Mouse (Mus musculus) MEL (cell line): Measurements from ENCODE around the gene Dnm1. TPM values are rescaled to one million over a fixed set of nuclear protein-coding genes. Genes with fewer than 3 reads are reported as not detected.

Source experiments
- DNase-seq: peaks from one replicate; pipeline ENCODE4 v3.0.0; 2011; ENCODE audit warnings: low read depth, low spot score
- H3K27ac ChIP-seq: 2 replicates; pipeline ENCODE4 v1.5.1; 2012; ENCODE audit warnings: low read depth, mild to moderate bottlenecking, control low read depth, low read length, moderate library complexity; ENCODE audit not compliant: control insufficient read depth
- H3K27me3 ChIP-seq, 2 experiments: fragments of 150-350 bp in 1 of 2; sonication (generic) in 1 of 2; 2 replicates each; pipeline ENCODE4 v1.6.1; 2012; ENCODE audit warnings: low read length in 2 of 2, mild to moderate bottlenecking in 2 of 2, improper control_type of control experiment in 1 of 2, moderate library complexity in 1 of 2; ENCODE audit not compliant: insufficient read depth in 2 of 2, control insufficient read depth in 1 of 2
- H3K36me3 ChIP-seq, 2 experiments: 2 replicates each; pipeline ENCODE4 v1.6.1; 2012 to 2014; ENCODE audit warnings: low read length in 2 of 2, improper control_type of control experiment in 1 of 2, inconsistent platforms in 1 of 2, mild to moderate bottlenecking in 1 of 2; ENCODE audit not compliant: insufficient read depth in 2 of 2, control insufficient read depth in 1 of 2
- H3K4me1 ChIP-seq, 2 experiments: fragments of 150-350 bp in 1 of 2; sonication (generic) in 1 of 2; 2 replicates each; pipeline ENCODE4 v1.6.1; 2012; ENCODE audit warnings: low read length in 2 of 2, improper control_type of control experiment in 1 of 2, mild to moderate bottlenecking in 1 of 2; ENCODE audit not compliant: insufficient read depth in 2 of 2, control insufficient read depth in 1 of 2
- H3K4me3 ChIP-seq, 2 experiments: fragments of 150-350 bp in 1 of 2; sonication (generic) in 1 of 2; 2 replicates each; pipeline ENCODE4 v1.5.1; 2012; ENCODE audit warnings: low read depth in 2 of 2, low read length in 2 of 2, mild to moderate bottlenecking in 2 of 2, moderate library complexity in 2 of 2, control low read depth in 1 of 2, improper control_type of control experiment in 1 of 2; ENCODE audit not compliant: control insufficient read depth in 1 of 2, insufficient read depth in 1 of 2
- H3K79me2 ChIP-seq: 2 replicates; pipeline ENCODE4 v1.6.1; 2012; ENCODE audit warnings: mild to moderate bottlenecking, low read length, moderate library complexity; ENCODE audit not compliant: control insufficient read depth, poor library complexity, insufficient read depth
- H3K9ac ChIP-seq: 2 replicates; pipeline ENCODE4 v1.6.1; 2012; ENCODE audit warnings: low read depth, mild to moderate bottlenecking, control low read depth, low read length, moderate library complexity; ENCODE audit not compliant: control insufficient read depth, poor library complexity, severe bottlenecking
- H3K9me3 ChIP-seq: fragments of 150-350 bp; sonication (generic); replicated peaks from 2 replicates; pipeline ENCODE4 v1.6.1; 2012; ENCODE audit warnings: mild to moderate bottlenecking, low read length, improper control_type of control experiment, moderate library complexity; ENCODE audit not compliant: insufficient read depth
- CHD1 ChIP-seq: IDR thresholded peaks from 2 replicates; pipeline ENCODE4 v1.6.1; 2012; ENCODE audit warnings: low read depth, mild to moderate bottlenecking, inconsistent platforms, low read length, improper control_type of control experiment
- CHD2 ChIP-seq: IDR thresholded peaks from 2 replicates; pipeline ENCODE4 v1.6.1; 2011; ENCODE audit warnings: low read length, improper control_type of control experiment
- CTCF ChIP-seq, 3 experiments: IDR thresholded peaks in 2 of 3; conservative IDR thresholded peaks in 1 of 3; 2 replicates each; pipeline ENCODE4 v1.5.1; 2011 to 2012; ENCODE audit warnings: low read length in 3 of 3, low read depth in 2 of 3, mild to moderate bottlenecking in 2 of 3, improper control_type of control experiment in 1 of 3, inconsistent platforms in 1 of 3, mixed read lengths in 1 of 3, moderate library complexity in 1 of 3; ENCODE audit not compliant: control insufficient read depth in 1 of 3, insufficient read depth in 1 of 3, poor library complexity in 1 of 3, severe bottlenecking in 1 of 3
- GABPA ChIP-seq: IDR thresholded peaks from 2 replicates; pipeline ENCODE4 v1.6.1; 2012; ENCODE audit warnings: low read depth, mild to moderate bottlenecking, inconsistent platforms, low read length, improper control_type of control experiment, moderate library complexity
- GATA1 ChIP-seq: IDR thresholded peaks from 2 replicates; pipeline ENCODE4 v1.6.1; 2011; ENCODE audit warnings: low read depth, low read length, improper control_type of control experiment
- HCFC1 ChIP-seq: IDR thresholded peaks from 2 replicates; pipeline ENCODE4 v1.6.1; 2012; ENCODE audit warnings: low read depth, mild to moderate bottlenecking, inconsistent platforms, low read length, improper control_type of control experiment, moderate library complexity
- KAT2A ChIP-seq: conservative IDR thresholded peaks from 2 replicates; pipeline ENCODE4 v1.6.1; 2012; ENCODE audit warnings: low read depth, low read length, improper control_type of control experiment, inconsistent platforms
- MAFK ChIP-seq: IDR thresholded peaks from 2 replicates; pipeline ENCODE4 v1.6.1; 2011; ENCODE audit warnings: low read depth, mild to moderate bottlenecking, low read length, improper control_type of control experiment, borderline replicate concordance
- MAZ ChIP-seq: IDR thresholded peaks from 2 replicates; pipeline ENCODE4 v1.6.1; 2012; ENCODE audit warnings: low read depth, mild to moderate bottlenecking, inconsistent platforms, low read length, improper control_type of control experiment
- MEF2A ChIP-seq: IDR thresholded peaks from 2 replicates; pipeline ENCODE4 v1.6.1; 2014; ENCODE audit warnings: low read depth, mild to moderate bottlenecking, inconsistent platforms, low read length, improper control_type of control experiment; ENCODE audit not compliant: poor library complexity, insufficient replicate concordance, severe bottlenecking; ENCODE audit errors: extremely low read depth
- MYC ChIP-seq: IDR thresholded peaks from 2 replicates; pipeline ENCODE4 v1.6.1; 2011; ENCODE audit warnings: low read depth, mild to moderate bottlenecking, low read length, improper control_type of control experiment, moderate library complexity
- NELFE ChIP-seq: IDR thresholded peaks from 2 replicates; pipeline ENCODE4 v1.6.1; 2011; ENCODE audit warnings: low read depth, low read length, improper control_type of control experiment
- POLR2A ChIP-seq, 2 experiments: IDR thresholded peaks; 2 replicates each; pipeline ENCODE4 v1.6.1; 2011 to 2012; ENCODE audit warnings: low read length in 2 of 2, mild to moderate bottlenecking in 2 of 2, control low read depth in 1 of 2, improper control_type of control experiment in 1 of 2, low read depth in 1 of 2, moderate library complexity in 1 of 2; ENCODE audit not compliant: control insufficient read depth in 1 of 2, insufficient read depth in 1 of 2, poor library complexity in 1 of 2
- POLR2AphosphoS2 ChIP-seq: IDR thresholded peaks from 2 replicates; pipeline ENCODE4 v1.6.1; 2011; ENCODE audit warnings: low read length, improper control_type of control experiment
- RAD21 ChIP-seq: IDR thresholded peaks from 2 replicates; pipeline ENCODE4 v1.6.1; 2011; ENCODE audit warnings: mild to moderate bottlenecking, low read depth, low read length, improper control_type of control experiment
- RCOR1 ChIP-seq: IDR thresholded peaks from 2 replicates; pipeline ENCODE4 v1.6.1; 2012; ENCODE audit warnings: low read depth, mild to moderate bottlenecking, inconsistent platforms, low read length, improper control_type of control experiment
- SMC3 ChIP-seq: IDR thresholded peaks from 2 replicates; pipeline ENCODE4 v1.6.1; 2011; ENCODE audit warnings: low read depth, low read length, improper control_type of control experiment
- TAL1 ChIP-seq: IDR thresholded peaks from 2 replicates; pipeline ENCODE4 v1.6.1; 2012; ENCODE audit warnings: mild to moderate bottlenecking, inconsistent platforms, low read length, moderate library complexity, mixed read lengths
- TBP ChIP-seq: IDR thresholded peaks from 2 replicates; pipeline ENCODE4 v1.8.0; 2011; ENCODE audit warnings: low read depth, low read length, improper control_type of control experiment
- TCF12 ChIP-seq: IDR thresholded peaks from 2 replicates; pipeline ENCODE4 v1.6.1; 2014; ENCODE audit warnings: low read depth, mild to moderate bottlenecking, inconsistent platforms, low read length, improper control_type of control experiment, moderate library complexity
- UBTF ChIP-seq: IDR thresholded peaks from 2 replicates; pipeline ENCODE4 v1.6.1; 2012; ENCODE audit warnings: low read depth, mild to moderate bottlenecking, inconsistent platforms, low read length, improper control_type of control experiment, moderate library complexity, borderline replicate concordance; ENCODE audit not compliant: insufficient read depth
- USF1 ChIP-seq: IDR thresholded peaks from 2 replicates; pipeline ENCODE4 v1.6.1; 2014; ENCODE audit warnings: low read depth, mild to moderate bottlenecking, inconsistent platforms, low read length, improper control_type of control experiment, moderate library complexity
- USF2 ChIP-seq, 2 experiments: IDR thresholded peaks; 2 replicates each; pipeline ENCODE4 v1.6.1; 2011 to 2012; ENCODE audit warnings: improper control_type of control experiment in 2 of 2, low read length in 2 of 2, borderline replicate concordance in 1 of 2, inconsistent platforms in 1 of 2, low read depth in 1 of 2, mild to moderate bottlenecking in 1 of 2; ENCODE audit not compliant: insufficient read depth in 1 of 2
- ZC3H11A ChIP-seq: IDR thresholded peaks from 2 replicates; pipeline ENCODE4 v1.6.1; 2012; ENCODE audit warnings: low read depth, mild to moderate bottlenecking, inconsistent platforms, low read length, improper control_type of control experiment
- polyA plus RNA-seq, 2 experiments: library from polyadenylated mRNA; stranded (reverse) in 1 of 2; unstranded in 1 of 2; fragments of >175 nt in 1 of 2; fragments of >200 nt in 1 of 2; gene quantifications; 2 replicates each; pipeline versions ENCODE4 v1.2.1 to v1.2.4; 2012; ENCODE audit warnings: low replicate concordance in 2 of 2, low read depth in 1 of 2; ENCODE audit not compliant: insufficient read length in 2 of 2, insufficient read depth in 1 of 2, missing spikeins in 1 of 2
- total RNA-seq: library from RNA; depleted of rRNA; stranded (reverse); fragments of 300-350 nt; gene quantifications from 2 replicates; pipeline ENCODE4 v1.2.3, GENCODE M21; 2012

The Dnm1 gene
- total and polyA plus RNA-seq, 3 experiments: 0.42 to 5.0 TPM; not detected in 1

- DNase-seq: no peak
- no peaks in the 10 kb centered on the region for H3K27me3 ChIP-seq
- H3K4me1 ChIP-seq: no peaks in the 10 kb centered on the region
- no peaks in the 10 kb centered on the region for H3K9me3 ChIP-seq
- TF ChIP-seq CHD1 (no peak), KAT2A (no peak), TAL1 (no peak), GATA1 (no peak), GABPA (no peak), MAFK (no peak), TBP (no peak), RAD21 (no peak), MEF2A (no peak), TCF12 (no peak), ZC3H11A (no peak), MAZ (no peak), RCOR1 (no peak), USF1 (no peak), MYC (no peak)
- H3K27ac ChIP-seq: no peak overlapping the region
- H3K9ac ChIP-seq: no peak overlapping the region
- no peaks in the 10 kb centered on the region for H3K79me2 ChIP-seq
- H3K4me3 ChIP-seq: no peak overlapping the region
- H3K36me3 ChIP-seq: peaks cover 0 to 2% of the 10 kb centered on the region in 2 experiments; a peak in 1 of 4 replicates
These were observed 47.5 kb downstream of the Dnm1 start for GRCm38 (mm10) chr2:32305668-32306067.

- DNase-seq: peak; percentile 56
- TF ChIP-seq POLR2A (IDR thresholded peaks at IDR 0.05; ENCODE audit: control insufficient read depth in 1 of 2, insufficient read depth in 1 of 2, low read depth in 1 of 2, low read length in 2 of 2, poor library complexity in 1 of 2) (no peak), NELFE (no peak), POLR2AphosphoS2 (no peak), TBP (no peak), UBTF (no peak), HCFC1 (no peak), TAL1 (no peak), CHD2 (no peak), RAD21 (peak; percentile 36), CTCF (IDR thresholded peaks at IDR 0.05 in 2 of 3, conservative IDR thresholded peaks at IDR 0.05 in 1 of 3; ENCODE audit: control insufficient read depth in 1 of 3, insufficient read depth in 1 of 3, low read depth in 2 of 3, low read length in 3 of 3, poor library complexity in 1 of 3, severe bottlenecking in 1 of 3) (peak; percentile 68 to 71 (median 70)), MAFK (no peak), USF2 (IDR thresholded peaks at IDR 0.05; ENCODE audit: borderline replicate concordance in 1 of 2, insufficient read depth in 1 of 2, low read depth in 1 of 2, low read length in 2 of 2) (no peak), SMC3 (peak; percentile 54)
These were observed 48.8 kb downstream of the Dnm1 start for GRCm38 (mm10) chr2:32304145-32304832.

More at GRCm38 (mm10) chr2:32304145-32304832, 48.8 kb downstream of the Dnm1 start:
- H3K9ac ChIP-seq: no peak overlapping the region
- no peak overlapping the region for H3K27ac ChIP-seq
- H3K4me3 ChIP-seq: no peak overlapping the region
- no peaks in the 10 kb centered on the region for H3K4me1 ChIP-seq
- H3K79me2 ChIP-seq: no peaks in the 10 kb centered on the region
- H3K27me3 ChIP-seq: no peaks in the 10 kb centered on the region
- peaks cover 0 to 2% of the 10 kb centered on the region in 2 experiments; a peak in 2 of 4 replicates for H3K36me3 ChIP-seq
- no peaks in the 10 kb centered on the region for H3K9me3 ChIP-seq
